Mouse (Mus musculus) myocyte (in vitro differentiated cells): ENCODE results near the gene Dyx1c1. TPM values are rescaled to one million over a fixed set of nuclear protein-coding genes. Genes with fewer than 3 reads are reported as not detected.

Experiments
- H3K27me3 ChIP-seq: one replicate; pipeline ENCODE4 v1.6.1; 2011; ENCODE audit not compliant: control insufficient read depth, insufficient read depth, insufficient read length
- H3K36me3 ChIP-seq: one replicate; pipeline ENCODE4 v1.6.1; 2011; ENCODE audit not compliant: control insufficient read depth, insufficient read depth
- H3K4me2 ChIP-seq: one replicate; pipeline ENCODE4 v1.6.1; 2011; ENCODE audit warnings: low read depth, control low read depth
- H3K4me3 ChIP-seq: one replicate; pipeline ENCODE4 v1.5.1; 2011; ENCODE audit warnings: mild to moderate bottlenecking, control low read depth, moderate library complexity
- H3K79me2 ChIP-seq: one replicate; pipeline ENCODE4 v1.6.1; 2011; ENCODE audit not compliant: control insufficient read depth, insufficient read depth
- H3ac ChIP-seq: one replicate; pipeline ENCODE4 v1.6.1; 2011; ENCODE audit not compliant: control insufficient read depth, insufficient read length
- CEBPB ChIP-seq: IDR thresholded peaks from 2 replicates; pipeline ENCODE4 v1.6.1; 2011; ENCODE audit warnings: mild to moderate bottlenecking, moderate library complexity; ENCODE audit not compliant: poor library complexity, insufficient read depth, severe bottlenecking
- E2F4 ChIP-seq: IDR thresholded peaks from one replicate; pipeline ENCODE4 v1.6.1; 2011; ENCODE audit warnings: mild to moderate bottlenecking, control low read depth, moderate library complexity; ENCODE audit not compliant: insufficient read depth
- MAX ChIP-seq: IDR thresholded peaks from one replicate; pipeline ENCODE4 v1.6.1; 2011; ENCODE audit warnings: low read depth, mild to moderate bottlenecking, control low read depth
- MYOD1 ChIP-seq, 3 experiments: IDR thresholded peaks; one replicate each; pipeline ENCODE4 v1.6.1; 2011; ENCODE audit warnings: control low read depth in 2 of 3, low read depth in 2 of 3, mild to moderate bottlenecking in 2 of 3, moderate library complexity in 1 of 3; ENCODE audit not compliant: insufficient read length in 2 of 3, control insufficient read depth in 1 of 3
- MYOG ChIP-seq, 3 experiments: IDR thresholded peaks; one replicate each; pipeline ENCODE4 v1.6.1; 2011; ENCODE audit warnings: control low read depth in 2 of 3, low read depth in 2 of 3, mild to moderate bottlenecking in 2 of 3; ENCODE audit not compliant: insufficient read length in 2 of 3, control insufficient read depth in 1 of 3, insufficient read depth in 1 of 3
- POLR2A ChIP-seq: IDR thresholded peaks from one replicate; pipeline ENCODE4 v1.6.1; 2011; ENCODE audit warnings: low read depth, mild to moderate bottlenecking, control low read depth, moderate library complexity; ENCODE audit not compliant: insufficient read length
- POLR2AphosphoS2 ChIP-seq: IDR thresholded peaks from one replicate; pipeline ENCODE4 v1.6.1; 2011; ENCODE audit warnings: low read depth, control low read depth; ENCODE audit not compliant: insufficient read length
- REST ChIP-seq: IDR thresholded peaks from one replicate; pipeline ENCODE4 v1.6.1; 2011; ENCODE audit warnings: mild to moderate bottlenecking, control low read depth, moderate library complexity; ENCODE audit not compliant: insufficient read depth, insufficient read length
- SRF ChIP-seq: IDR thresholded peaks from one replicate; pipeline ENCODE4 v1.6.1; 2011; ENCODE audit warnings: low read depth; ENCODE audit not compliant: control insufficient read depth, insufficient read length
- TCF12 ChIP-seq: IDR thresholded peaks from one replicate; pipeline ENCODE4 v1.6.1; 2011; ENCODE audit warnings: mild to moderate bottlenecking, control low read depth; ENCODE audit not compliant: poor library complexity, insufficient read depth, severe bottlenecking
- TCF3 ChIP-seq: IDR thresholded peaks from one replicate; pipeline ENCODE4 v1.6.1; 2011; ENCODE audit warnings: low read depth, control low read depth; ENCODE audit not compliant: insufficient read length
- USF1 ChIP-seq: IDR thresholded peaks from one replicate; pipeline ENCODE4 v1.6.1; 2011; ENCODE audit warnings: low read depth, mild to moderate bottlenecking, control low read depth, moderate library complexity
- polyA plus RNA-seq: library from polyadenylated mRNA; unstranded; fragments of >200 nt; fragmentation: generic; extraction: Trizol; gene quantifications from one replicate; pipeline ENCODE4 v1.2.1, GENCODE M21; 2012; ENCODE audit warnings: missing spikeins

The Dyx1c1 gene
- polyA plus RNA-seq, 1 experiment: not detected

GRCm38 (mm10) chr9:72925021-72925934, 33.3 kb upstream of the Dyx1c1 start, which contains the start of gene Pygo1:
TSS of gene Pygo1 (plus strand) at chr9:72925645.
- no peak within 1 kb of the TSS for H3ac ChIP-seq
- no peaks in the 10 kb centered on the region for H3K79me2 ChIP-seq
- no peaks in the 10 kb centered on the region for H3K36me3 ChIP-seq
- peak within 1 kb of the TSS; percentile 55 for H3K4me2 ChIP-seq
- peaks cover 69% of the 10 kb centered on the region for H3K27me3 ChIP-seq
- no peak within 1 kb of the TSS for H3K4me3 ChIP-seq
- no peak for TF ChIP-seq MAX
- TF ChIP-seq REST: no peak
- TF ChIP-seq MYOD1 (IDR thresholded peaks at IDR 0.05; ENCODE audit: control insufficient read depth in 1 of 3, insufficient read length in 2 of 3, low read depth in 2 of 3): no peak
- no peak for TF ChIP-seq SRF
- no peak for TF ChIP-seq MYOG (IDR thresholded peaks at IDR 0.05; ENCODE audit: control insufficient read depth in 1 of 3, insufficient read depth in 1 of 3, insufficient read length in 2 of 3, low read depth in 2 of 3)
- no peak for TF ChIP-seq TCF3
- TF ChIP-seq POLR2A: no peak
- TF ChIP-seq USF1: no peak
- TF ChIP-seq E2F4: no peak
- TF ChIP-seq TCF12: no peak

DNA sequence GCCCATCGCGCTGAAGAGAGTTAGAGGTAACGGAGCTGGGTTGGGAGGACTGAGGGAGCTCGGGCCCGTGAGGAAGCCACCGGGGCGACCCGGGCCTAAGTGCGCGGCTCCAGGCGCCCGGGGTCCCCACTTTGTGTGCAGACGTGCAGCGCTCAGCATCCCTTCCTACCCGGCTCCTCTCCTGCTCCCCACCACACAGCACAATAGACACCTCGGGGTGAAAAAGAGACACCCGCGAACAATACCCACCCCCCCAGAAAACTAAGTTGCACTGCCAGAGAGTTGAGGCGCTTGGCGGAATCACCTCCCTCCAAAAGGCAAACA, 32.7 kb upstream of the Dyx1c1 start:
- H3K79me2 ChIP-seq: no peaks in the 10 kb centered on the region
- TF ChIP-seq REST (no peak), E2F4 (no peak), CEBPB (no peak), MAX (no peak), TCF3 (no peak), MYOD1 (IDR thresholded peaks at IDR 0.05; ENCODE audit: control insufficient read depth in 1 of 3, insufficient read length in 2 of 3, low read depth in 2 of 3) (no peak), TCF12 (no peak)

GRCm38 (mm10) chr9:72931166-72931790, 27.3 kb upstream of the Dyx1c1 start:
- H3K4me3 ChIP-seq: no peak overlapping the region
- no peak overlapping the region for H3ac ChIP-seq
- peaks cover 25% of the 10 kb centered on the region for H3K27me3 ChIP-seq
- H3K36me3 ChIP-seq: no peaks in the 10 kb centered on the region
- no peaks in the 10 kb centered on the region for H3K79me2 ChIP-seq
- TF ChIP-seq SRF (no peak), POLR2A (no peak), MAX (no peak), TCF12 (no peak), E2F4 (no peak), MYOG (IDR thresholded peaks at IDR 0.05; ENCODE audit: control insufficient read depth in 1 of 3, insufficient read depth in 1 of 3, insufficient read length in 2 of 3, low read depth in 2 of 3) (no peak), USF1 (no peak), REST (no peak), CEBPB (no peak), POLR2AphosphoS2 (no peak), MYOD1 (IDR thresholded peaks at IDR 0.05; ENCODE audit: control insufficient read depth in 1 of 3, insufficient read length in 2 of 3, low read depth in 2 of 3) (no peak), TCF3 (no peak)
- no peak overlapping the region for H3K4me2 ChIP-seq

More for the DNA sequence above, 32.7 kb upstream of the Dyx1c1 start:
- H3K4me2 ChIP-seq: peak overlapping the region; percentile 55
- H3K27me3 ChIP-seq: peaks cover 71% of the 10 kb centered on the region
- H3ac ChIP-seq: no peak overlapping the region
- H3K36me3 ChIP-seq: no peaks in the 10 kb centered on the region
- no peak overlapping the region for H3K4me3 ChIP-seq

DNA sequence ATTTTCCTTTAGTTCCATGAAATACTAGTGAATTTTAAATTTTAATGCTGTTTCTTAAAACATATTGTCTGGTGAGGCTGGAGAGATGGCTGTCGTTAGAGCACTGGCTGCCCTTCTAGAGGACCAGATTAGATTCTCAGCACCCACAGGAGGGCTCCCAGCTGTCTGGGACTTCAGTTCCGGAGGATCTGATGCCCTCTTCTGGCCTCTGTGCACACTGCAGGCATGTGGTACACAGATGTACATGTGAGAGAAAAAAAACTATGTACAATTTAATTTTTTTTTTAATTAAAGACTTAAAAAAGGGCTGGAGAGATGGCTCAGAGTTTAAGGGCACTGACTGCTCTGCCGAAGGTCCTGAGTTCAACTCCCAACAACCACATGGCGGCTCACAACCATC, 23.3 kb upstream of the Dyx1c1 start:
- no peaks in the 10 kb centered on the region for H3K36me3 ChIP-seq
- H3K4me2 ChIP-seq: no peak overlapping the region
- TF ChIP-seq POLR2AphosphoS2 (no peak), MAX (no peak), MYOD1 (IDR thresholded peaks at IDR 0.05; ENCODE audit: control insufficient read depth in 1 of 3, insufficient read length in 2 of 3, low read depth in 2 of 3) (no peak), TCF12 (no peak), REST (no peak), MYOG (IDR thresholded peaks at IDR 0.05; ENCODE audit: control insufficient read depth in 1 of 3, insufficient read depth in 1 of 3, insufficient read length in 2 of 3, low read depth in 2 of 3) (no peak), USF1 (no peak), TCF3 (no peak), CEBPB (no peak), SRF (no peak), E2F4 (no peak)
- H3ac ChIP-seq: no peak overlapping the region
- no peaks in the 10 kb centered on the region for H3K79me2 ChIP-seq
- H3K27me3 ChIP-seq: peaks cover 1% of the 10 kb centered on the region
- no peak overlapping the region for H3K4me3 ChIP-seq
